Mouse (Mus musculus): ENCODE measurements around the gene Olfr641. TPM values are rescaled to one million over a fixed set of nuclear protein-coding genes. Genes with fewer than 3 reads are reported as not detected.

The Olfr641 gene
- not detected for polyA plus RNA-seq (2017; shearing (Covaris generic))

DNA sequence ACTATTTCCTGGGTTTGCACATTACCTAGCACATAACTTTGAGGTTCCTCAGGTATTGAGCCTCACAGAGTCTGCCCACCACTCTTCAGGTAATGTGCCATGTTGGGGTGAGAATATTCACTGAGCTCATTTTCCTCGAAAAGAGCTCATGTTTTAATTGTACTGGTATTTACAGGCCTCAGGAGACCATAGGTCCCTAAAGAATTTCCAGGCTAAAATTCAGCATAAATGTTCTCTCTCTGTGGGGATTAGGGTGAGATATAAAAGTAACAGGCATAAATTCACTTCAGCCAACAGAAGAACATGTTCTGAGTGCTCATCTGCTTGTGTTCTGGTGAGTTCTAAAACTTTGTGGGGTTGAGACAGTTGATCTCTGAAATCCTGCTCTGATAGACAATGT is at the start of gene Olfr641:
Gene Olfr641, plus strand, starts transcription at position 301 of the 400 bp plus-strand sequence.
- ATAC-seq: no peak

DNA sequence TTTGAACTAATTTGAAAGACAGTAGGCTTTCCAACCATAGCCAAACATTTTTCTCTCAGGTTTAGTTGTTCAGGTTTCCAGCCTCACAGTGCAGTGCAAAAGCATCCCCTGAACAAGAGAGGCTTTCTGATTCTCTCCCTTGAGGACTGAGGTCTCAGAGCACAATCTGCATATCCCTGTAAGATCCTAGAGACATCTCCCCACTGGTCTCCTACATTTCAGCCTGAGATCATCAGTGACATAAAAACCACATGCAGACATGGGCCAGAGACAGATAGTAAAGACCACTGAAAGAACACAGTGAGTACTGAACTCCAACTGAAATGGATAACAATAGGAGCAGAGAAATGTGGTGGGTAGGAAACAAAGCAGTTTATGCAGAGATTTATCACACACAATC is 36.8 kb upstream of the Olfr641 start, which contains the start of gene Olfr638:
Gene Olfr638, plus strand, starts transcription at position 301 of the 400 bp plus-strand sequence.
- no peak for ATAC-seq

DNA sequence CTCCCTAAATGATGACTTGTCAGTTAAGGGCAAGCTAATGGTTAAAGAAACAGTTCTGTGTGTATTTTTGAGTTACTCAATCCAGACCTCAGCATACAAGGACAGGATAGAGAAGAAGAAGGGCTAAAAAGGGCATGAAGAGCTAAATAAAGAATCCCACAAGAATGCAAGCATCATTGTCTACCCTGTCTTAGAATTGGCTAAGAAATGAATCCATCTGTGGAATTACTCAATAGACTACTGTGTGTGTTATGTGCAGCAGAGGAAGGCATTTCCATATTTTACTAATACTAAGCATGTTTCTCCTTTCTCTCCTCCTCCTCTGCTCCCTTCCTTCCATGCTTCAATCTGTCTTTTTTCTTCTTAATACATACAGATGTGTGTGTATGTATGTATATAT is 36.1 kb upstream of the Olfr641 start:
- ATAC-seq: no peak

DNA sequence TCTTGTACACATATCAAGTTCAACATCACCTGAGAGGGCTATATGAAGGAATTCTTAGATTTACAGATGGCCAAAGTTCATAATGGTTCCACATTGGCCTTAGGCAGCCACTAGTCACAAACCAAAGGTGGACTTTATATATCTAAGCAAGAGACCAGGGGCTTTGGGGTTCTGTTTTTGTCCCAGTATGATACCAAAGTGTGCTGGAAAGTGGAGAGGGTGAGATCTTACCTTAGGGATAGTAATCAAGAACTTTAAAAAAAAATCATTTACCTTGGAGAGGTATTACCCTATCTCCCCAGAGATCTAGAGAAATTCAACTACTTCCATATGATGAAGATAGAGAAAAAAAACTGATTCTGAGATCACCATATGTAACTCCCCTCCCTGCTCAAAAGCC is 18.0 kb upstream of the Olfr641 start, which contains the start of gene Olfr639:
Gene Olfr639, minus strand, starts transcription at position 101 of the 400 bp plus-strand sequence.
- no peak for ATAC-seq

DNA sequence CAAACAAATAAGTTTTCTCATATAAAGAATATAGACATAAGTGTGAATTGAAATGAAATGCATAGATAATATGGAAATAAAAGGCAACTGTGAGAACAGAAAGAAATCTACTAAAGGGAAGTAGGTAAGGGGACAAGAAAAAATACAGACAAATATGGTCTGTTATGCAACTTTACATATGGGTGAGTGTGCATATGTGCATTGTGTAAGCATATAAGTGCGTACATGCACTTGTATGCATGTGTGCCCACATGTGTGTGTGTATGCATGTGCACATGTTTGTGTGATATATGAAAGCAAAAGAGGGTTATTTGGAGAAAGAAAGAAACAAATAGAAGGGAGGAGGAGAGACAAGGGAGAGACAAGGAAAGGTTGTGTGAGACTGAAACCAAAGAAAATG is 16.3 kb upstream of the Olfr641 start:
- no peak for ATAC-seq

DNA sequence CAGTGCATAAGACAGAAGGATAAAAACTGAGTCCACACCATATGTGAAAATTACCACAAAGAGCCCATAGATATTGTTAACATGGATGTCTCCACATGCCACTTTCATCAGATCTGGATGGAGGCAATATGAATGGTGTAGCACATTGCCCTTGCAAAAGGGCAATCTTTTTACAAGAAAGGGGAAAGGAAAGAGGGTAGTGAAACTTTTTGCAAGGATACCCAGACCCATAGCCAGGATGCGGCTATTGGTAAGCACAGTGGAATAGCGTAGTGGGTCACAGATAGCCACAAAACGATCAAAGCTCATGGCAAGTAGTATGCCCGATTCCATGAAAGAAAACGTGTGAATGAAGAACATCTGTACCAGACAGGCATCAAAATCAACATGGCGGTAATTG is 13.6 kb upstream of the Olfr641 start:
- no peak for ATAC-seq

DNA sequence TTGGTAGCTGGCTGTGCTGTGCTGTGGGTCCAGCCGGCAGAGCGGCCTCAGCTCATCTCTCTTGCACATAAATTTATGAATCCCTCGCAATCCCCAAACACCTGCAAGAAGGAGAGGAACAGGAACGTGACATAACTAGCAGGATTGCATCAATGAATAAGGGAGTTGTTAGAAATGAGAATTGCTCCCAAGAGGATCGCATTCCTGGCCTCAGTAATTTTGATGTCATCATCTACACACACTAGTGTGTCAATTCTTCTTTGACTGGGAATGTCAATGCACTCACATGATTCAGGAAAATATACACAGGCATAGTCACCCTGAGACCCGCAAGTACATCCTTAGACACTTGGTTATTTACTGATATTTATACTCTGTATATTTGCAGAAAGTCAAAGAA is 9.8 kb upstream of the Olfr641 start, which contains the start of gene Olfr640:
Gene Olfr640, minus strand, starts transcription at position 101 of the 400 bp plus-strand sequence.
- ATAC-seq: no peak

DNA sequence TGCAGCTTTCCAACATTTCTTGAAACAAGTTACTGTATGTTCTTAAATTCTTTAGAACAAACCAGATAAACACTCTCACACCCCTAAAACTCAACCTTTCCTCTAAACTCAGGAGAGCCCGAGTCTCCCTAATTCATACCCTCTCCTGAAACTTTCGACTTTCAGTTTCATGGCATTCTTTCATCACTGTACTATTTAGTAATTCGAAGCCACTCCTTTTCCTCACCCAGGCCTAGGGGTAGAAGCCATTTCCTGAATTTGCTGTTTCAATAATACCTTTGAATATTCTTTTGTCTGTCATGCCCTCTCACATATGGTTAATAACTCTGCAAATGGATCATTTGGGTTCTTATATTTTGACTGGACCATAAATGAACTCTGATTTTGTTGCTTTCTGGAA is 8.3 kb upstream of the Olfr641 start:
- no peak for ATAC-seq

DNA sequence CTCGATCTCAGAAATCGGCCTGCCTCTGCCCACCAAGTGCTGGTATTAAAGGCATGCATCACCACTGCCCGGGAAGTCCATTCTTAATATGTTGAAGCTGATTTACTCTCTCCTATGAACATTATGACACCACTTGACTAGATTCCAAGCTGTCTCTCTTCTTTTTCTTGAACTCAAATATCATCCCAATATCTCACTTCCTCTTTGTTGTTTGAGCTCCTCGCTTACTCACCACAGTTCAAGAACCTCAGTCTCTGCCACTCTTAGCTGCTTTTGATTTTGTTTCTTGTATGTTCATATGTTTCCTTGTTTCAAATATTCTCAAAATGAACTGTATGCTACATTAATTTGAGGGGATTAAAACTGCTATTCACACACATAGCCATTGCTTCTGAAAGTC is 15.5 kb downstream of the Olfr641 start:
- no peak for ATAC-seq

DNA sequence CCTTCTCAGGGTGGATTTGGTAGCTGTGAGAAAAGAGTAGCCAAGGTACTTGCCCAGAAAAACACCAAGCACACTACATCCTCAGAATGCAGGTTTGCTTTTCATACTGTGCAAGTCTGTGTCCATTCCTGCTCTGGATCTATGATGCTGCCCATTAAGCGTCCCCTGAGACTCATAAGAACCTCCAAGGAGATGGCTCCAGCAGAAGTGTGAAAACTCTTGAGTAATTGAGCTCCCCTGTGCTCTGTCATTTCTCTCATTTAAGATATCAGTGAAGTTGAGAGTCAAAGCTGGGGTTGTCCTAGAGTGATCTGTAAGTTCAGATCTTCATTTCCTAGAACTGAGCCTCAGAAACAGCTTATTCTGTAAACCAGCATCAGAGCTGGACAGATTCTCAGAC is 17.3 kb downstream of the Olfr641 start, which contains the start of gene Olfr642:
Gene Olfr642, minus strand, starts transcription at position 101 of the 400 bp plus-strand sequence.
- no peak for ATAC-seq

DNA sequence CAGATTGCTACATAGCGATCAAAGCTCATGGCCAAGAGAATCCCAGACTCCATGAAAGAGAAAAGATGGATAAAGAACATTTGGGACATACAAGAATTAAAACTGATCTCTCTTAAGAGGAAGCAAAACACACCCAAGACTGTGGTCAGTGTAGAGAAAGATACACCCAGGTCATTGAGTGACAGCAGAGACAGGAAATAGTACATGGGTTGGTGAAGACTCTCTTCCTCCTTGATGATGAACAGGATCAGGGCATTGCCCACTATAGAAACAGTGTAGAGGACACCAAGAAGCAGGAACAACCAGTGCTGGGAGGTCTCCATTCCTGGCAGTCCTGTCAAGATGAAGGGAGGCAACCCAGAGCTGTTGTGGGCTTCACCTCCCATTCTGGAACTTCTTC is 24.0 kb downstream of the Olfr641 start:
- ATAC-seq: no peak

DNA sequence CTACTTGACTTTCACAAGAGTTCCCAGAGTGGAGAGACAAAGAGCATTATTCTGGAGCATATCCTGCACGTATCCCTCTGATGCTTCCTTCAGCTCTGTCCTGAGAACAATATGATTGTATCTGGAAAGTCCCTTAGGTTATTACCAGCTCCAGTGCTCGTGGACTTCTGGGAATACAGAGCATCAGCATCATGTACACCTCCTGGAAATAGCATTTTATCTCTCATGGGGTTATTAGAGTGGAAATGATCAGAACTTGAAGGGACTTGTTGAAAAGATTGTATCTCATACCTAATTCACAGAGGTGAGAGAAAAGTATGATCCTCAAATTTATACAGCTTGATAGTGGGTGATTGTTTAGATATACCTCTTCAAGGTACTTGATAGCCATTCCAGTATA is 26.1 kb downstream of the Olfr641 start, which contains the start of gene 4930516K23Rik:
Gene 4930516K23Rik, minus strand, starts transcription at position 101 of the 400 bp plus-strand sequence.
- ATAC-seq: no peak

DNA sequence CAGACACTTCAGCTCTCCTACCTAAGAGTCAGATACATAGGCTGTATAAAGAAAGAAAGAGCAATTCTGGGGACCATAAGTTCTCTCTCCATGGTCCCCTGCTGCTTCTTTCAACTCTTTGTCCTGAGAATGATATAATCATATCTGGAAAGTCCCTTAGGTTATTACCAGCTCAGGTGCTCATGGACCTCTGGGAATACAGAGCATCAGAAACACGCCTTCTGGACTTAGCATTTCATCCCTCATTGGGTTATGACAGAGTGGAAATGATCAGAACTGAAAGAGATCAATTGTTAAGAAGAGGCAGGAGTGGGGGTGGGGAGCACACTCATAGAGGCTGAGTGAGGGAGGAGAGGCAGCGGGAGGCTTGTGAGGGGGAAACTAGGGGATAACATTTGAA is 36.5 kb downstream of the Olfr641 start, which contains the start of gene Olfr644:
Gene Olfr644, minus strand, starts transcription at position 101 of the 400 bp plus-strand sequence.
- ATAC-seq: no peak

DNA sequence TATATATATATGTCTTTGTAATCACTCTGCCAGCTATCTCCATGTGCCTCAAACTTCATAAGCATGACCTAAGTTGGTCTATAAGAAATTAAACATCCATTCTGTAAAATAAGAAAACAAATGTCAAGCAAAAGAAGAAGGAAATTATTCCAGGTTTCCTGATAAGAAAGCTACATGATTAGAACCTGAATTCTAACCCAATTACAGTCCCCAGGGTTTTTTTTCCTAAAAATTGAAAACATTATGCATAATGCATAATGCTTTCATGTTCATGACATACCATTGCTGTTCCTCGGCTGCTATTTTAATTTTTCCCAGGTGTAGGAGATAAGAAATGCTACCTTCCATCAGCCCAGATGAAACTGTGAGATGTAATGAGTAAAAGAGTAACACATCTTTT is 50.1 kb downstream of the Olfr641 start, which contains the start of gene Olfr645:
Gene Olfr645, minus strand, starts transcription at position 101 of the 400 bp plus-strand sequence.
- no peak for ATAC-seq

Other genes with a start within 250 kb of the Olfr641 start
- not detected for gene Olfr67, start 243.6 kb upstream of the Olfr641 start, polyA plus RNA-seq (2017; shearing (Covaris generic))
- 1 to 10 TPM in 1 of 2 experiments, not detected in 1; 2.4 TPM for gene Hbb-bt, start 221.4 kb upstream of the Olfr641 start, polyA plus RNA-seq (2017; shearing (Covaris generic))
- gene Hbb-bs, start 207.3 kb upstream of the Olfr641 start, polyA plus RNA-seq (2017; shearing (Covaris generic)): 1 to 10 TPM; 3.4 to 7.7 TPM
- gene Hbb-bh2, start 194.9 kb upstream of the Olfr641 start, polyA plus RNA-seq (2017; shearing (Covaris generic)): not detected
- gene Hbb-bh1, start 192.3 kb upstream of the Olfr641 start, polyA plus RNA-seq (2017; shearing (Covaris generic)): not detected
- not detected for gene Hbb-y, start 182.2 kb upstream of the Olfr641 start, polyA plus RNA-seq (2017; shearing (Covaris generic))
- gene Olfr66, start 149.2 kb upstream of the Olfr641 start, polyA plus RNA-seq (2017; shearing (Covaris generic)): under 1 TPM in 1 of 2 experiments, not detected in 1; 0.13 TPM
- gene Olfr64, start 141.0 kb upstream of the Olfr641 start, polyA plus RNA-seq (2017; shearing (Covaris generic)): under 1 TPM in 1 of 2 experiments, not detected in 1; 0.07 TPM
- gene Olfr65, start 132.0 kb upstream of the Olfr641 start, polyA plus RNA-seq (2017; shearing (Covaris generic)): not detected
- not detected for gene Olfr631, start 106.6 kb upstream of the Olfr641 start, polyA plus RNA-seq (2017; shearing (Covaris generic))
- not detected for gene Olfr632, start 101.1 kb upstream of the Olfr641 start, polyA plus RNA-seq (2017; shearing (Covaris generic))
- not detected for gene Olfr633, start 91.0 kb upstream of the Olfr641 start, polyA plus RNA-seq (2017; shearing (Covaris generic))
- under 1 TPM in 1 of 2 experiments, not detected in 1; 0.05 TPM for gene Olfr635, start 64.3 kb upstream of the Olfr641 start, polyA plus RNA-seq (2017; shearing (Covaris generic))
- gene Olfr638, start 36.7 kb upstream of the Olfr641 start, polyA plus RNA-seq (2017; shearing (Covaris generic)): not detected
- under 1 TPM in 1 of 2 experiments, not detected in 1; 0.08 TPM for gene Olfr639, start 18.1 kb upstream of the Olfr641 start, polyA plus RNA-seq (2017; shearing (Covaris generic))
- gene Olfr640, start 9.9 kb upstream of the Olfr641 start, polyA plus RNA-seq (2017; shearing (Covaris generic)): not detected
- gene Olfr642, start 17.2 kb downstream of the Olfr641 start, polyA plus RNA-seq (2017; shearing (Covaris generic)): not detected
- gene 4930516K23Rik, start 26.0 kb downstream of the Olfr641 start, polyA plus RNA-seq (2017; shearing (Covaris generic)): not detected
- gene Olfr644, start 36.4 kb downstream of the Olfr641 start, polyA plus RNA-seq (2017; shearing (Covaris generic)): not detected
- gene Olfr645, start 50.0 kb downstream of the Olfr641 start, polyA plus RNA-seq (2017; shearing (Covaris generic)): not detected
- gene Olfr646, start 69.4 kb downstream of the Olfr641 start, polyA plus RNA-seq (2017; shearing (Covaris generic)): not detected
- gene Ubqln5, start 94.4 kb downstream of the Olfr641 start, polyA plus RNA-seq (2017; shearing (Covaris generic)): not detected
- not detected for gene Olfr643, start 102.0 kb downstream of the Olfr641 start, polyA plus RNA-seq (2017; shearing (Covaris generic))
- gene Ubqln3, start 107.8 kb downstream of the Olfr641 start, polyA plus RNA-seq (2017; shearing (Covaris generic)): not detected
- gene Ubqlnl, start 115.1 kb downstream of the Olfr641 start, polyA plus RNA-seq (2017; shearing (Covaris generic)): not detected
- not detected for gene Olfm5, start 129.4 kb downstream of the Olfr641 start, polyA plus RNA-seq (2017; shearing (Covaris generic))
- under 1 TPM; 0.20 to 0.23 TPM for gene Olfr648, start 147.9 kb downstream of the Olfr641 start, polyA plus RNA-seq (2017; shearing (Covaris generic))
- not detected for gene Olfr649, start 160.5 kb downstream of the Olfr641 start, polyA plus RNA-seq (2017; shearing (Covaris generic))
- 1 to 10 TPM in 1 of 2 experiments, under 1 TPM in 1; 0.25 to 2.7 TPM for gene Trim6, start 183.3 kb downstream of the Olfr641 start, polyA plus RNA-seq (2017; shearing (Covaris generic))
- gene Trim34a, start 209.0 kb downstream of the Olfr641 start, polyA plus RNA-seq (2017; shearing (Covaris generic)): 10 to 100 TPM; 71.3 to 83.9 TPM